Mouse (Mus musculus): ENCODE results near the gene Trmt10c.

DNA sequence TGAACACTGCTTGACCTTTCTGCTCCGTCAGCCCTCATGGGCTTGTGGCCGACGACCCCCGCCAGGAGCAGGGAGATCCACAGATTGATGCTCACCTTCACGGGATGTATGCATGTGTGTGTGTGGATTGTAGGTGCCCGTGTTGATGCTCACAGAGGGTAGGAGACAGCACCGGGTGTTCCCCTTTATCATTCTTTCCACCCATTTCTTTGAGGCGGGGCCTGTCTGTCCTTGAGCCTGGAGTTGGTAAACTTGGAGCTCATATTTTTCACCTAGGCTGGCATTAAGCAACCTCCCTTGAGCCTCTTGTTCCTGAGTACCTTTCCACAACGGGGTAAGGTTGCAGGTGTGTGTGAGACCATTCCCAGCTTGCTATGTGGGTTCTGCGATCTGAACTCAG is 20.5 kb upstream of the Trmt10c start:
- no peak for TF ChIP-seq CTCF (IDR thresholded peaks at IDR 0.05)
- TF ChIP-seq EP300 (IDR thresholded peaks at IDR 0.05): no peak
